Mouse (Mus musculus): ENCODE results near the gene Sult1b1. TPM values are rescaled to one million over a fixed set of nuclear protein-coding genes. Genes with fewer than 3 reads are reported as not detected.

Sult1b1 gene
- 0.26 TPM in 1 of 2 replicates, not detected in the other for polyA plus RNA-seq (2015; fragmentation: Nextera tagmentation; extraction: Ambion mirVana)

- no peaks in the 10 kb centered on the region for H3K9me3 ChIP-seq (replicated peaks; ENCODE audit: control insufficient read depth, low read length)
- H3K36me3 ChIP-seq (ENCODE audit: control insufficient read depth, insufficient read depth): no peaks in the 10 kb centered on the region
- H3K4me1 ChIP-seq (ENCODE audit: control insufficient read depth, insufficient read depth, low read length): no peaks in the 10 kb centered on the region
- no peak for ATAC-seq (replicated peaks; ENCODE audit: extremely low read depth, insufficient read depth, low FRiP score)
- H3K4me3 ChIP-seq (ENCODE audit: low read length): no peak within 1 kb of the TSS
- no peak within 1 kb of the TSS for H3K27ac ChIP-seq (ENCODE audit: low read length)
- WGBS: 79% methylated on average over 2 of the region's 2 CpGs
- no peak within 1 kb of the TSS for H3K4me2 ChIP-seq (ENCODE audit: low read depth, low read length)
- no peaks in the 10 kb centered on the region for H3K27me3 ChIP-seq (ENCODE audit: control insufficient read depth, insufficient read depth, low read length)
- H3K9ac ChIP-seq (ENCODE audit: low read length): no peak within 1 kb of the TSS
These were observed at the start of gene Sult1b1 for GRCm38 (mm10) chr5:87538111-87538510. Gene Sult1b1, minus strand, starts transcription at chr5:87538195.

GRCm38 (mm10) chr5:87580389-87580788, 42.4 kb upstream of the Sult1b1 start:
- no peak overlapping the region for H3K4me3 ChIP-seq (ENCODE audit: low read length)
- H3K4me1 ChIP-seq (ENCODE audit: control insufficient read depth, insufficient read depth, low read length): no peaks in the 10 kb centered on the region
- no peak overlapping the region for H3K27ac ChIP-seq (ENCODE audit: low read length)
- WGBS: 66% methylated on average over 1 of the region's 1 CpGs
- ATAC-seq (replicated peaks; ENCODE audit: extremely low read depth, insufficient read depth, low FRiP score): no peak
- H3K9ac ChIP-seq (ENCODE audit: low read length): no peak overlapping the region
- H3K36me3 ChIP-seq (ENCODE audit: control insufficient read depth, insufficient read depth): no peaks in the 10 kb centered on the region
- no peaks in the 10 kb centered on the region for H3K9me3 ChIP-seq (replicated peaks; ENCODE audit: control insufficient read depth, low read length)
- no peak overlapping the region for H3K4me2 ChIP-seq (ENCODE audit: low read depth, low read length)
- H3K27me3 ChIP-seq (ENCODE audit: control insufficient read depth, insufficient read depth, low read length): no peaks in the 10 kb centered on the region

- Histone ChIP-seq H3K4me1 (ENCODE audit: control insufficient read depth, insufficient read depth, low read length) (no peaks in the 10 kb centered on the region), H3K9me3 (replicated peaks; ENCODE audit: control insufficient read depth, low read length) (no peaks in the 10 kb centered on the region), H3K9ac (ENCODE audit: low read length) (no peak overlapping the region), H3K4me2 (ENCODE audit: low read depth, low read length) (no peak overlapping the region), H3K27ac (ENCODE audit: low read length) (no peak overlapping the region), H3K27me3 (ENCODE audit: control insufficient read depth, insufficient read depth, low read length) (no peaks in the 10 kb centered on the region), H3K36me3 (ENCODE audit: control insufficient read depth, insufficient read depth) (no peaks in the 10 kb centered on the region), H3K4me3 (ENCODE audit: low read length) (no peak overlapping the region)
- 62% methylated on average over 1 of the region's 1 CpGs for WGBS
- ATAC-seq (replicated peaks; ENCODE audit: extremely low read depth, insufficient read depth, low FRiP score): no peak
These were observed 36.2 kb upstream of the Sult1b1 start for GRCm38 (mm10) chr5:87574174-87574573.

GRCm38 (mm10) chr5:87573490-87573889, 35.5 kb upstream of the Sult1b1 start:
- Histone ChIP-seq H3K27ac (ENCODE audit: low read length) (no peak overlapping the region), H3K9ac (ENCODE audit: low read length) (no peak overlapping the region), H3K4me3 (ENCODE audit: low read length) (no peak overlapping the region), H3K9me3 (replicated peaks; ENCODE audit: control insufficient read depth, low read length) (no peaks in the 10 kb centered on the region), H3K4me2 (ENCODE audit: low read depth, low read length) (no peak overlapping the region), H3K27me3 (ENCODE audit: control insufficient read depth, insufficient read depth, low read length) (no peaks in the 10 kb centered on the region), H3K36me3 (ENCODE audit: control insufficient read depth, insufficient read depth) (no peaks in the 10 kb centered on the region), H3K4me1 (ENCODE audit: control insufficient read depth, insufficient read depth, low read length) (no peaks in the 10 kb centered on the region)
- no peak for ATAC-seq (replicated peaks; ENCODE audit: extremely low read depth, insufficient read depth, low FRiP score)
- 60% methylated on average over 5 of the region's 5 CpGs for WGBS

- no peak overlapping the region for H3K4me2 ChIP-seq (ENCODE audit: low read depth, low read length)
- H3K9ac ChIP-seq (ENCODE audit: low read length): no peak overlapping the region
- no peak for ATAC-seq (replicated peaks; ENCODE audit: extremely low read depth, insufficient read depth, low FRiP score)
- H3K36me3 ChIP-seq (ENCODE audit: control insufficient read depth, insufficient read depth): no peaks in the 10 kb centered on the region
- H3K27me3 ChIP-seq (ENCODE audit: control insufficient read depth, insufficient read depth, low read length): no peaks in the 10 kb centered on the region
- H3K4me1 ChIP-seq (ENCODE audit: control insufficient read depth, insufficient read depth, low read length): no peaks in the 10 kb centered on the region
- 78% methylated on average over 6 of the region's 6 CpGs for WGBS
- no peak overlapping the region for H3K4me3 ChIP-seq (ENCODE audit: low read length)
- H3K9me3 ChIP-seq (replicated peaks; ENCODE audit: control insufficient read depth, low read length): no peaks in the 10 kb centered on the region
- no peak overlapping the region for H3K27ac ChIP-seq (ENCODE audit: low read length)
These were observed 34.8 kb upstream of the Sult1b1 start for GRCm38 (mm10) chr5:87572781-87573180.

GRCm38 (mm10) chr5:87568845-87569244, 30.9 kb upstream of the Sult1b1 start, which contains the start of gene Sult1d1:
Gene Sult1d1, minus strand, starts transcription at chr5:87569027.
- WGBS: 74% methylated on average over 5 of the region's 5 CpGs
- Histone ChIP-seq H3K36me3 (ENCODE audit: control insufficient read depth, insufficient read depth) (no peaks in the 10 kb centered on the region), H3K27ac (ENCODE audit: low read length) (no peak within 1 kb of the TSS), H3K9ac (ENCODE audit: low read length) (no peak within 1 kb of the TSS), H3K9me3 (replicated peaks; ENCODE audit: control insufficient read depth, low read length) (no peaks in the 10 kb centered on the region), H3K4me2 (ENCODE audit: low read depth, low read length) (no peak within 1 kb of the TSS), H3K4me3 (ENCODE audit: low read length) (no peak within 1 kb of the TSS), H3K27me3 (ENCODE audit: control insufficient read depth, insufficient read depth, low read length) (no peaks in the 10 kb centered on the region), H3K4me1 (ENCODE audit: control insufficient read depth, insufficient read depth, low read length) (no peaks in the 10 kb centered on the region)
- ATAC-seq (replicated peaks; ENCODE audit: extremely low read depth, insufficient read depth, low FRiP score): no peak

GRCm38 (mm10) chr5:87567306-87567705, 29.3 kb upstream of the Sult1b1 start:
- no peak overlapping the region for H3K9ac ChIP-seq (ENCODE audit: low read length)
- no peaks in the 10 kb centered on the region for H3K4me1 ChIP-seq (ENCODE audit: control insufficient read depth, insufficient read depth, low read length)
- H3K36me3 ChIP-seq (ENCODE audit: control insufficient read depth, insufficient read depth): no peaks in the 10 kb centered on the region
- ATAC-seq (replicated peaks; ENCODE audit: extremely low read depth, insufficient read depth, low FRiP score): no peak
- no peak overlapping the region for H3K27ac ChIP-seq (ENCODE audit: low read length)
- no peak overlapping the region for H3K4me2 ChIP-seq (ENCODE audit: low read depth, low read length)
- WGBS: 65% methylated on average over 1 of the region's 1 CpGs
- H3K4me3 ChIP-seq (ENCODE audit: low read length): no peak overlapping the region
- H3K9me3 ChIP-seq (replicated peaks; ENCODE audit: control insufficient read depth, low read length): no peaks in the 10 kb centered on the region
- H3K27me3 ChIP-seq (ENCODE audit: control insufficient read depth, insufficient read depth, low read length): no peaks in the 10 kb centered on the region

GRCm38 (mm10) chr5:87562966-87563365, 25.0 kb upstream of the Sult1b1 start:
- no peak overlapping the region for H3K4me2 ChIP-seq (ENCODE audit: low read depth, low read length)
- H3K36me3 ChIP-seq (ENCODE audit: control insufficient read depth, insufficient read depth): no peaks in the 10 kb centered on the region
- H3K27ac ChIP-seq (ENCODE audit: low read length): no peak overlapping the region
- no peaks in the 10 kb centered on the region for H3K9me3 ChIP-seq (replicated peaks; ENCODE audit: control insufficient read depth, low read length)
- no peak overlapping the region for H3K4me3 ChIP-seq (ENCODE audit: low read length)
- no peak for ATAC-seq (replicated peaks; ENCODE audit: extremely low read depth, insufficient read depth, low FRiP score)
- no peak overlapping the region for H3K9ac ChIP-seq (ENCODE audit: low read length)
- no peaks in the 10 kb centered on the region for H3K27me3 ChIP-seq (ENCODE audit: control insufficient read depth, insufficient read depth, low read length)
- H3K4me1 ChIP-seq (ENCODE audit: control insufficient read depth, insufficient read depth, low read length): no peaks in the 10 kb centered on the region

- no peak for ATAC-seq (replicated peaks; ENCODE audit: extremely low read depth, insufficient read depth, low FRiP score)
- Histone ChIP-seq H3K4me1 (ENCODE audit: control insufficient read depth, insufficient read depth, low read length) (no peaks in the 10 kb centered on the region), H3K4me2 (ENCODE audit: low read depth, low read length) (no peak overlapping the region), H3K9me3 (replicated peaks; ENCODE audit: control insufficient read depth, low read length) (no peaks in the 10 kb centered on the region), H3K36me3 (ENCODE audit: control insufficient read depth, insufficient read depth) (no peaks in the 10 kb centered on the region), H3K9ac (ENCODE audit: low read length) (no peak overlapping the region), H3K27me3 (ENCODE audit: control insufficient read depth, insufficient read depth, low read length) (no peaks in the 10 kb centered on the region), H3K27ac (ENCODE audit: low read length) (no peak overlapping the region), H3K4me3 (ENCODE audit: low read length) (no peak overlapping the region)
- WGBS: 57% methylated on average over 4 of the region's 4 CpGs
These were observed 24.5 kb upstream of the Sult1b1 start for GRCm38 (mm10) chr5:87562526-87562925.

GRCm38 (mm10) chr5:87560145-87560544, 22.1 kb upstream of the Sult1b1 start:
- Histone ChIP-seq H3K4me3 (ENCODE audit: low read length) (no peak overlapping the region), H3K9ac (ENCODE audit: low read length) (no peak overlapping the region), H3K27me3 (ENCODE audit: control insufficient read depth, insufficient read depth, low read length) (no peaks in the 10 kb centered on the region), H3K27ac (ENCODE audit: low read length) (no peak overlapping the region), H3K4me1 (ENCODE audit: control insufficient read depth, insufficient read depth, low read length) (no peaks in the 10 kb centered on the region), H3K4me2 (ENCODE audit: low read depth, low read length) (no peak overlapping the region), H3K36me3 (ENCODE audit: control insufficient read depth, insufficient read depth) (no peaks in the 10 kb centered on the region), H3K9me3 (replicated peaks; ENCODE audit: control insufficient read depth, low read length) (no peaks in the 10 kb centered on the region)
- WGBS: 66% methylated on average over 5 of the region's 5 CpGs
- no peak for ATAC-seq (replicated peaks; ENCODE audit: extremely low read depth, insufficient read depth, low FRiP score)

Measured in heart, embryonic 16.5 days (tissue).